Mouse (Mus musculus) limb, embryonic 15.5 days (tissue): ENCODE results near the gene Smpdl3a. TPM values are rescaled to one million over a fixed set of nuclear protein-coding genes. Genes with fewer than 3 reads are reported as not detected.

Experiments used
- ATAC-seq: fragments of 200-750 bp; cut with Nextera tagmentation; 2 replicates; pipeline ENCODE4 v1.8.0; 2017; ENCODE audit warnings: low read depth, moderate TSS enrichment; ENCODE audit not compliant: insufficient number of reproducible peaks, low FRiP score, low TSS enrichment
- H3K27ac ChIP-seq: fragments of 300-500 bp; sonication (generic); 2 replicates; pipeline ENCODE4 v1.5.1; 2015; ENCODE audit warnings: moderate library complexity, mild to moderate bottlenecking, inconsistent platforms
- H3K27me3 ChIP-seq: fragments of 300-500 bp; sonication (generic); 2 replicates; pipeline ENCODE4 v1.6.1; 2015; ENCODE audit warnings: inconsistent platforms
- H3K36me3 ChIP-seq: fragments of 300-500 bp; sonication (generic); 2 replicates; pipeline ENCODE4 v1.6.1; 2015; ENCODE audit warnings: inconsistent platforms
- H3K4me1 ChIP-seq: fragments of 300-500 bp; sonication (generic); 2 replicates; pipeline ENCODE4 v1.6.1; 2015; ENCODE audit warnings: inconsistent platforms
- H3K4me2 ChIP-seq: fragments of 300-500 bp; sonication (generic); 2 replicates; pipeline ENCODE4 v1.6.1; 2015; ENCODE audit warnings: mild to moderate bottlenecking, inconsistent platforms
- H3K4me3 ChIP-seq: fragments of 300-500 bp; sonication (generic); 2 replicates; pipeline ENCODE4 v1.5.1; 2015; ENCODE audit warnings: mild to moderate bottlenecking, inconsistent platforms
- H3K9ac ChIP-seq: fragments of 300-500 bp; sonication (generic); 2 replicates; pipeline ENCODE4 v1.6.1; 2015; ENCODE audit warnings: inconsistent platforms
- H3K9me3 ChIP-seq: fragments of 300-500 bp; sonication (generic); 2 replicates; pipeline ENCODE4 v1.6.1; 2016; ENCODE audit warnings: inconsistent platforms
- WGBS: fragments of 180-500 bp; shearing (Covaris S2); methylation state at CpG from one replicate; pipeline ENCODE4 v1.1.7; 2015; 5-methylcytosine and 5-hydroxymethylcytosine counted together
- polyA plus RNA-seq: library from polyadenylated mRNA; unstranded; fragments of >200 nt; fragmentation: Nextera tagmentation; extraction: Ambion mirVana; gene quantifications from 2 replicates; pipeline ENCODE4 v1.2.1, GENCODE M21; 2015

The Smpdl3a gene
- polyA plus RNA-seq, 1 experiment from 2014 or later = 15.4 TPM

GRCm38 (mm10) chr10:57792957-57793356 is 1.2 kb upstream of the Smpdl3a start:
- ATAC-seq = no peak
- H3K9ac ChIP-seq = no peak overlapping the region
- H3K4me2 ChIP-seq = no peak overlapping the region
- no peaks in the 10 kb centered on the region for H3K9me3 ChIP-seq
- no peak overlapping the region for H3K27ac ChIP-seq
- no peak overlapping the region for H3K4me3 ChIP-seq
- no peaks in the 10 kb centered on the region for H3K36me3 ChIP-seq
- peaks cover 16% of the 10 kb centered on the region for H3K4me1 ChIP-seq
- WGBS = 89% methylated on average over 1 of the region's 1 CpGs
- no peaks in the 10 kb centered on the region for H3K27me3 ChIP-seq

GRCm38 (mm10) chr10:57794491-57795461 is 641 bp downstream of the Smpdl3a start:
- H3K36me3 ChIP-seq = no peaks in the 10 kb centered on the region
- no peaks in the 10 kb centered on the region for H3K9me3 ChIP-seq
- H3K9ac ChIP-seq = peak overlapping the region; percentile 61
- no peak overlapping the region for H3K27ac ChIP-seq
- peak overlapping the region; percentile 54 for H3K4me3 ChIP-seq
- peak; percentile 58; the same call in 1 of the 2 replicates for ATAC-seq
- H3K4me1 ChIP-seq = peaks cover 16% of the 10 kb centered on the region
- H3K4me2 ChIP-seq = peak overlapping the region; percentile 96
- WGBS = under 1% methylated on average over 44 of the region's 44 CpGs
- no peaks in the 10 kb centered on the region for H3K27me3 ChIP-seq

- Histone ChIP-seq H3K27ac (no peak overlapping the region), H3K9ac (no peak overlapping the region), H3K9me3 (no peaks in the 10 kb centered on the region), H3K4me2 (peak overlapping the region; percentile 96), H3K4me3 (peak overlapping the region; percentile 54), H3K4me1 (peaks cover 16% of the 10 kb centered on the region), H3K36me3 (no peaks in the 10 kb centered on the region), H3K27me3 (no peaks in the 10 kb centered on the region)
- 20% methylated on average over 4 of the region's 4 CpGs for WGBS
- ATAC-seq = no peak
Observed at GRCm38 (mm10) chr10:57795542-57795941, 1.4 kb downstream of the Smpdl3a start.

GRCm38 (mm10) chr10:57796057-57796456 is 1.9 kb downstream of the Smpdl3a start:
- 29% methylated on average over 4 of the region's 4 CpGs for WGBS
- H3K4me1 ChIP-seq = peaks cover 16% of the 10 kb centered on the region
- peak overlapping the region; percentile 54; the same call in 1 of the 2 replicates for H3K4me3 ChIP-seq
- H3K9me3 ChIP-seq = no peaks in the 10 kb centered on the region
- H3K27ac ChIP-seq = no peak overlapping the region
- no peak for ATAC-seq
- no peaks in the 10 kb centered on the region for H3K27me3 ChIP-seq
- no peaks in the 10 kb centered on the region for H3K36me3 ChIP-seq
- 0 out of 2 replicates have a peak overlapping the region, but pooled peaks have one; percentile 96 for H3K4me2 ChIP-seq
- no peak overlapping the region for H3K9ac ChIP-seq

GRCm38 (mm10) chr10:57799486-57799885 is 5.4 kb downstream of the Smpdl3a start:
- H3K27me3 ChIP-seq = no peaks in the 10 kb centered on the region
- H3K4me2 ChIP-seq = no peak overlapping the region
- no peak for ATAC-seq
- no peak overlapping the region for H3K4me3 ChIP-seq
- H3K9me3 ChIP-seq = no peaks in the 10 kb centered on the region
- WGBS = 93% methylated on average over 1 of the region's 1 CpGs
- no peaks in the 10 kb centered on the region for H3K36me3 ChIP-seq
- no peak overlapping the region for H3K27ac ChIP-seq
- H3K4me1 ChIP-seq = peaks cover 14% of the 10 kb centered on the region
- no peak overlapping the region for H3K9ac ChIP-seq

GRCm38 (mm10) chr10:57807754-57808153 is 13.6 kb downstream of the Smpdl3a start:
- Histone ChIP-seq H3K9me3 (no peaks in the 10 kb centered on the region), H3K27me3 (no peaks in the 10 kb centered on the region), H3K27ac (no peak overlapping the region), H3K9ac (no peak overlapping the region), H3K4me2 (no peak overlapping the region), H3K4me3 (no peak overlapping the region), H3K36me3 (no peaks in the 10 kb centered on the region), H3K4me1 (no peaks in the 10 kb centered on the region)
- WGBS = 87% methylated on average over 6 of the region's 6 CpGs
- ATAC-seq = no peak

GRCm38 (mm10) chr10:57812161-57812856 is 18.2 kb downstream of the Smpdl3a start:
- H3K4me3 ChIP-seq = no peak overlapping the region
- no peak for ATAC-seq
- H3K36me3 ChIP-seq = no peaks in the 10 kb centered on the region
- no peaks in the 10 kb centered on the region for H3K27me3 ChIP-seq
- H3K9ac ChIP-seq = no peak overlapping the region
- no peaks in the 10 kb centered on the region for H3K4me1 ChIP-seq
- 62% methylated on average over 5 of the region's 5 CpGs for WGBS
- no peak overlapping the region for H3K4me2 ChIP-seq
- H3K9me3 ChIP-seq = no peaks in the 10 kb centered on the region
- no peak overlapping the region for H3K27ac ChIP-seq

GRCm38 (mm10) chr10:57814295-57814694 is 20.2 kb downstream of the Smpdl3a start:
- H3K27ac ChIP-seq = no peak overlapping the region
- H3K4me3 ChIP-seq = no peak overlapping the region
- H3K4me2 ChIP-seq = no peak overlapping the region
- no peaks in the 10 kb centered on the region for H3K4me1 ChIP-seq
- no peaks in the 10 kb centered on the region for H3K36me3 ChIP-seq
- no peaks in the 10 kb centered on the region for H3K9me3 ChIP-seq
- no peaks in the 10 kb centered on the region for H3K27me3 ChIP-seq
- WGBS = 82% methylated on average over 2 of the region's 2 CpGs
- ATAC-seq = no peak
- no peak overlapping the region for H3K9ac ChIP-seq

GRCm38 (mm10) chr10:57815869-57816268 is 21.7 kb downstream of the Smpdl3a start:
- no peak overlapping the region for H3K27ac ChIP-seq
- no peaks in the 10 kb centered on the region for H3K4me1 ChIP-seq
- H3K36me3 ChIP-seq = no peaks in the 10 kb centered on the region
- H3K9me3 ChIP-seq = no peaks in the 10 kb centered on the region
- 72% methylated on average over 6 of the region's 6 CpGs for WGBS
- no peaks in the 10 kb centered on the region for H3K27me3 ChIP-seq
- H3K9ac ChIP-seq = no peak overlapping the region
- no peak for ATAC-seq
- no peak overlapping the region for H3K4me2 ChIP-seq
- no peak overlapping the region for H3K4me3 ChIP-seq

- H3K27me3 ChIP-seq = no peaks in the 10 kb centered on the region
- no peaks in the 10 kb centered on the region for H3K36me3 ChIP-seq
- no peak overlapping the region for H3K4me3 ChIP-seq
- no peak for ATAC-seq
- H3K27ac ChIP-seq = no peak overlapping the region
- H3K9ac ChIP-seq = no peak overlapping the region
- H3K4me2 ChIP-seq = no peak overlapping the region
- 89% methylated on average over 2 of the region's 2 CpGs for WGBS
- H3K9me3 ChIP-seq = no peaks in the 10 kb centered on the region
- H3K4me1 ChIP-seq = no peaks in the 10 kb centered on the region
Observed at GRCm38 (mm10) chr10:57819209-57819608, 25.1 kb downstream of the Smpdl3a start.

- Histone ChIP-seq H3K4me3 (no peak overlapping the region), H3K9ac (no peak overlapping the region), H3K36me3 (no peaks in the 10 kb centered on the region), H3K27me3 (no peaks in the 10 kb centered on the region), H3K27ac (no peak overlapping the region), H3K9me3 (no peaks in the 10 kb centered on the region), H3K4me1 (no peaks in the 10 kb centered on the region), H3K4me2 (no peak overlapping the region)
- 51% methylated on average over 3 of the region's 3 CpGs for WGBS
- no peak for ATAC-seq
Observed at GRCm38 (mm10) chr10:57822473-57822872, 28.3 kb downstream of the Smpdl3a start.

GRCm38 (mm10) chr10:57828649-57829048 is 34.5 kb downstream of the Smpdl3a start:
- H3K9ac ChIP-seq = no peak overlapping the region
- no peaks in the 10 kb centered on the region for H3K9me3 ChIP-seq
- no peak overlapping the region for H3K27ac ChIP-seq
- H3K4me2 ChIP-seq = no peak overlapping the region
- no peak for ATAC-seq
- no peaks in the 10 kb centered on the region for H3K36me3 ChIP-seq
- WGBS = 77% methylated on average over 5 of the region's 5 CpGs
- H3K4me1 ChIP-seq = no peaks in the 10 kb centered on the region
- H3K27me3 ChIP-seq = no peaks in the 10 kb centered on the region
- no peak overlapping the region for H3K4me3 ChIP-seq
